Mouse (Mus musculus) ES-E14 (cell line): ENCODE data around the gene D430042O09Rik.

Source experiments
- CHD2 ChIP-seq: IDR thresholded peaks from 2 replicates; pipeline ENCODE4 v1.6.1; 2014; ENCODE audit warnings: mild to moderate bottlenecking, low read depth, low read length, inconsistent platforms
- MAFK ChIP-seq: IDR thresholded peaks from 2 replicates; pipeline ENCODE4 v1.6.1; 2014; ENCODE audit warnings: mild to moderate bottlenecking, low read depth, low read length, inconsistent platforms; ENCODE audit not compliant: insufficient read depth
- ZC3H11A ChIP-seq: IDR thresholded peaks from 2 replicates; pipeline ENCODE4 v1.6.1; 2012; ENCODE audit warnings: low read depth, mild to moderate bottlenecking, inconsistent platforms, low read length, borderline replicate concordance

- TF ChIP-seq ZC3H11A (no peak), MAFK (no peak), CHD2 (no peak)
Measured at GRCm38 (mm10) chr7:125860421-125860820, 152.7 kb downstream of the D430042O09Rik start.
